ENCODE assay signal across 14 mouse cellular contexts in the genomic region with DNA sequence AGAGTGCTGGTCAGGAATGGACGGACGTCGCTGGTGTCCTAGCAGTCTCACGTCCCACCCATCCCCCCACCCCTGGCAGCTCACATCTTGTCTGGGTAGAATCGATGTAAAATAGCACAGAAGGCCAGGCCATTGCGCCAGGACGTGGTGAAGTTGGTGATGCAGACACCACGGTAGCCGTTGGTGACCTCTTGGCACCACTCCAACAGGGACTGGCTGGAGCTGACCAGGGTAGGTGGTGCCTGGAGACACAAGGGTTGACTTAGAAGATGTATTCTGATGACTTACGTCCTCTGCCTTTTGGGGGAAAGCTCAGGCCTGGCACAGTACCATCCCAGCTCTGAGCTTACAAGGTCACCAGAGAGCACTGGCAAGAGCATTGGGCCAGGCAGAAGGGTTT. TPM values are rescaled to one million over a fixed set of nuclear protein-coding genes. Genes with fewer than 3 reads are reported as not detected.
DNase-seq lines count a peak whose midpoint lies in the region; ATAC-seq and TF ChIP-seq lines count a peak whose summit lies in the region.
"Had no signal": no experiment of that assay in that cellular context is flagged by ENCODE, and none has a peak within 500 bp of the region (broad histone marks: within the 10 kb centered on the region; RNA-seq: fewer than 3 reads in every experiment).

No protein-coding gene starts in this region.

- peak; percentile 63 to 72 for DNase-seq in cerebellum, postnatal 10 days
- no peak for DNase-seq in cerebellum, postnatal 4 days (ENCODE audit: low spot score in 2 of 2)
- peak; percentile 27 for DNase-seq in kidney, adult 2 months
- no peak for DNase-seq in kidney, postnatal 14 days
- peak; percentile 30 for DNase-seq in NIH3T3 (ENCODE audit: low read depth)
- DNase-seq in spleen, postnatal 14 days (ENCODE audit: low spot score in 2 of 2), result no peak
- DNase-seq: B cell, adult 2 months; heart, postnatal 10 days; lung, postnatal 10 days had no signal

- H3K4me1 ChIP-seq in kidney, adult 2 months (ENCODE audit: control insufficient read depth, insufficient read depth, low read length), result peaks cover 3% of the 10 kb centered on the region; the same call in 1 of the 2 replicates
- peaks cover 25% of the 10 kb centered on the region for H3K4me1 ChIP-seq in midbrain, embryonic 12.5 days

- no peaks in the 10 kb centered on the region for H3K36me3 ChIP-seq in kidney, adult 2 months (ENCODE audit: control insufficient read depth, insufficient read depth, low read length)
- peaks cover 53% of the 10 kb centered on the region for H3K36me3 ChIP-seq in midbrain, embryonic 12.5 days

- no peak overlapping the region; the same call in 1 of the 2 replicates for H3K9ac ChIP-seq in midbrain, embryonic 12.5 days (replicated peaks)

- no peak for TF ChIP-seq POLR2A in kidney, adult 2 months (IDR thresholded peaks at IDR 0.05; ENCODE audit: low read depth, low read length)

- no peaks in the 10 kb centered on the region for H3K9me3 ChIP-seq in midbrain, embryonic 12.5 days

- no peaks in the 10 kb centered on the region for H3K27me3 ChIP-seq in kidney, adult 2 months (replicated peaks; ENCODE audit: control insufficient read depth, insufficient read depth, low read length)
- H3K27me3 ChIP-seq in midbrain, embryonic 12.5 days, result peaks cover 4% of the 10 kb centered on the region; the same call in 1 of the 2 replicates

- H3K4me3 ChIP-seq in kidney, adult 2 months (ENCODE audit: insufficient read depth, low read depth, low read length), result no peak overlapping the region
- no peak overlapping the region for H3K4me3 ChIP-seq in midbrain, embryonic 12.5 days

- no peak overlapping the region for H3K27ac ChIP-seq in kidney, adult 2 months (ENCODE audit: insufficient read depth, low read depth, low read length)
- no peak overlapping the region for H3K27ac ChIP-seq in midbrain, embryonic 12.5 days (replicated peaks)

- no peak for TF ChIP-seq CTCF in kidney, adult 2 months (conservative IDR thresholded peaks at IDR 0.05; ENCODE audit: insufficient read depth, insufficient read length, low read depth, low read length)

- WGBS in kidney, adult 2 months, result 58% methylated on average over 10 of the region's 10 CpGs
- 55% methylated on average over 10 of the region's 10 CpGs for WGBS in midbrain, embryonic 12.5 days

- ATAC-seq in midbrain, embryonic 12.5 days (ENCODE audit: low FRiP score, low read depth), result 0 out of 2 replicates have a peak, but pooled peaks have one; percentile 14
- ATAC-seq in erythroid progenitor cell, adult 5-6 weeks (replicated peaks; ENCODE audit: low FRiP score, poor library complexity, severe bottlenecking), result no peak

- H3K4me2 ChIP-seq in midbrain, embryonic 12.5 days (replicated peaks), result no peak overlapping the region

RNA-seq across cellular contexts. Expression of a gene that starts 9.2 kb away (rescaled TPM):
- 19.3 and 20.1 TPM in 2 replicates for polyA plus RNA-seq in kidney, adult 2 months (2012; rRNA removed)
- 8.2 and 9.1 TPM in 2 replicates for polyA plus RNA-seq in midbrain, embryonic 12.5 days (2016; fragmentation: Nextera tagmentation; extraction: Ambion mirVana)
- total RNA-seq in erythroid progenitor cell, adult 5-6 weeks (2015; ENCODE audit: low replicate concordance), result 176 and 250 TPM in 2 replicates
- 668 and 983 TPM in 2 replicates for total RNA-seq in erythroid progenitor cell, adult 5-6 weeks (2017; ENCODE audit: low replicate concordance)

RNA-seq across cellular contexts. Expression of a gene that starts 12.5 kb away (rescaled TPM):
- 93.8 and 122 TPM in 2 replicates for polyA plus RNA-seq in kidney, adult 2 months (2012; rRNA removed)
- 175 and 186 TPM in 2 replicates for polyA plus RNA-seq in midbrain, embryonic 12.5 days (2016; fragmentation: Nextera tagmentation; extraction: Ambion mirVana)
- 67.9 and 77.8 TPM in 2 replicates for total RNA-seq in erythroid progenitor cell, adult 5-6 weeks (2015; ENCODE audit: low replicate concordance)
- 18.7 and 41.5 TPM in 2 replicates for total RNA-seq in erythroid progenitor cell, adult 5-6 weeks (2017; ENCODE audit: low replicate concordance)

RNA-seq across cellular contexts. Expression of a gene that starts 12.8 kb away (rescaled TPM):
- polyA plus RNA-seq in kidney, adult 2 months (2012; rRNA removed), result 0.08 and 0.13 TPM in 2 replicates
- 0.36 TPM in 1 of 2 replicates, not detected in the other for polyA plus RNA-seq in midbrain, embryonic 12.5 days (2016; fragmentation: Nextera tagmentation; extraction: Ambion mirVana)
- not detected in 2 replicates for total RNA-seq in erythroid progenitor cell, adult 5-6 weeks (2015; ENCODE audit: low replicate concordance)
- not detected in 2 replicates for total RNA-seq in erythroid progenitor cell, adult 5-6 weeks (2017; ENCODE audit: low replicate concordance)
- total RNA-seq: common myeloid progenitor, adult 5-6 weeks; heart, postnatal 10 days; layer of hippocampus, postnatal 36 days had no signal
- polyA plus RNA-seq: limb, embryonic 11.5 days had no signal

RNA-seq across cellular contexts. Expression of a gene that starts 23.7 kb away (rescaled TPM):
- 52.8 and 61.8 TPM in 2 replicates for polyA plus RNA-seq in kidney, adult 2 months (2012; rRNA removed)
- polyA plus RNA-seq in midbrain, embryonic 12.5 days (2016; fragmentation: Nextera tagmentation; extraction: Ambion mirVana), result 7.9 and 9.1 TPM in 2 replicates
- 2.5 and 10.1 TPM in 2 replicates for total RNA-seq in erythroid progenitor cell, adult 5-6 weeks (2015; ENCODE audit: low replicate concordance)
- total RNA-seq in erythroid progenitor cell, adult 5-6 weeks (2017; ENCODE audit: low replicate concordance), result 1.6 TPM in 1 of 2 replicates, not detected in the other

RNA-seq across cellular contexts. Expression of a gene that starts 28.2 kb away (rescaled TPM):
- 88.8 and 108 TPM in 2 replicates for polyA plus RNA-seq in kidney, adult 2 months (2012; rRNA removed)
- 34.1 and 37.4 TPM in 2 replicates for polyA plus RNA-seq in midbrain, embryonic 12.5 days (2016; fragmentation: Nextera tagmentation; extraction: Ambion mirVana)
- 31.4 and 61.3 TPM in 2 replicates for total RNA-seq in erythroid progenitor cell, adult 5-6 weeks (2015; ENCODE audit: low replicate concordance)
- 44.7 and 54.5 TPM in 2 replicates for total RNA-seq in erythroid progenitor cell, adult 5-6 weeks (2017; ENCODE audit: low replicate concordance)

Comparison
In these comparisons a context has a peak if more than half of its experiments do, and no peak if none do; other contexts are left out.
1. DNase-seq: peak in cerebellum, postnatal 10 days (2 of 2), kidney, adult 2 months (single experiment) and NIH3T3 (single experiment); none in cerebellum, postnatal 4 days (0 of 2), kidney, postnatal 14 days (single experiment) and spleen, postnatal 14 days (0 of 2).